Mouse (Mus musculus) thymus, adult 2 months (tissue): ENCODE results near the gene Pptc7. TPM values are rescaled to one million over a fixed set of nuclear protein-coding genes. Genes with fewer than 3 reads are reported as not detected.

Source experiments
- DNase-seq: peaks from one replicate; pipeline ENCODE4 v3.0.0; 2021
- H3K27ac ChIP-seq: fragments of 200-500 bp; 2 replicates; pipeline ENCODE4 v1.5.1; 2012; ENCODE audit warnings: low read length, control low read depth; ENCODE audit not compliant: control insufficient read depth, insufficient read depth
- H3K27me3 ChIP-seq: fragments of 200-500 bp; 2 replicates; pipeline ENCODE4 v1.6.1; 2012; ENCODE audit warnings: mild to moderate bottlenecking, low read length, moderate library complexity, mixed read lengths; ENCODE audit not compliant: control insufficient read depth, insufficient read depth
- H3K36me3 ChIP-seq: fragments of 200-500 bp; 2 replicates; pipeline ENCODE4 v1.6.1; 2012; ENCODE audit warnings: mild to moderate bottlenecking, low read length, moderate library complexity; ENCODE audit not compliant: control insufficient read depth, insufficient read depth
- H3K4me1 ChIP-seq: fragments of 200-500 bp; replicated peaks from 2 replicates; pipeline ENCODE4 v1.6.1; 2012; ENCODE audit warnings: low read length; ENCODE audit not compliant: control insufficient read depth, insufficient read depth
- H3K4me3 ChIP-seq: fragments of 200-500 bp; 2 replicates; pipeline ENCODE4 v1.5.1; 2012; ENCODE audit warnings: mild to moderate bottlenecking, low read length, control low read depth, moderate library complexity; ENCODE audit not compliant: control insufficient read depth, insufficient read depth
- CTCF ChIP-seq: fragments of 200-500 bp; IDR thresholded peaks from 2 replicates; pipeline ENCODE4 v1.5.1; 2012; ENCODE audit warnings: mild to moderate bottlenecking, control low read depth, low read length, moderate library complexity, borderline replicate concordance; ENCODE audit not compliant: control insufficient read depth, poor library complexity, insufficient read depth; ENCODE audit errors: extremely low read depth
- POLR2A ChIP-seq: fragments of 200-500 bp; IDR thresholded peaks from 2 replicates; pipeline ENCODE4 v1.6.1; 2012; ENCODE audit warnings: mild to moderate bottlenecking, low read length, control low read depth, moderate library complexity; ENCODE audit not compliant: control insufficient read depth, poor library complexity, insufficient read depth; ENCODE audit errors: extremely low read depth
- WGBS: fragments of 180-500 bp; shearing (Covaris S2); methylation state at CpG from one replicate; pipeline ENCODE4 v1.1.7; 2018; 5-methylcytosine and 5-hydroxymethylcytosine counted together
- polyA plus RNA-seq: library from polyadenylated mRNA; depleted of rRNA; stranded (reverse); fragments of >200 nt; gene quantifications from 2 replicates; pipeline ENCODE4 v1.2.3, GENCODE M21; 2012

Gene Pptc7
- polyA plus RNA-seq, 1 experiment: 78.8 TPM

- H3K4me3 ChIP-seq: no peak overlapping the region
- H3K27me3 ChIP-seq: no peaks in the 10 kb centered on the region
- no peak for TF ChIP-seq POLR2A
- TF ChIP-seq CTCF: no peak
- no peak overlapping the region for H3K27ac ChIP-seq
- H3K36me3 ChIP-seq: no peaks in the 10 kb centered on the region
- 87% methylated on average over 7 of the region's 7 CpGs for WGBS
- DNase-seq: no peak
- peaks cover 4% of the 10 kb centered on the region for H3K4me1 ChIP-seq
Measured at GRCm38 (mm10) chr5:122336554-122337294, 52.6 kb downstream of the Pptc7 start.

- Histone ChIP-seq H3K27ac (no peak overlapping the region), H3K4me1 (no peaks in the 10 kb centered on the region), H3K27me3 (no peaks in the 10 kb centered on the region), H3K36me3 (no peaks in the 10 kb centered on the region), H3K4me3 (no peak overlapping the region)
- no peak for DNase-seq
- no peak for TF ChIP-seq POLR2A
- TF ChIP-seq CTCF: no peak
- 29% methylated on average over 1 of the region's 1 CpGs for WGBS
Measured at GRCm38 (mm10) chr5:122342874-122343273, 58.7 kb downstream of the Pptc7 start.

GRCm38 (mm10) chr5:122343768-122344167 is 59.6 kb downstream of the Pptc7 start:
- no peaks in the 10 kb centered on the region for H3K4me1 ChIP-seq
- no peaks in the 10 kb centered on the region for H3K27me3 ChIP-seq
- no peak overlapping the region for H3K27ac ChIP-seq
- TF ChIP-seq POLR2A (no peak), CTCF (no peak)
- no peak for DNase-seq
- H3K36me3 ChIP-seq: no peaks in the 10 kb centered on the region
- 26% methylated on average over 7 of the region's 7 CpGs for WGBS
- H3K4me3 ChIP-seq: no peak overlapping the region

- TF ChIP-seq CTCF (peak; percentile 44; the same call in 1 of the 2 replicates), POLR2A (no peak)
- Histone ChIP-seq H3K27ac (no peak overlapping the region), H3K4me1 (no peaks in the 10 kb centered on the region), H3K36me3 (no peaks in the 10 kb centered on the region), H3K4me3 (no peak overlapping the region), H3K27me3 (no peaks in the 10 kb centered on the region)
- peak; percentile 87 for DNase-seq
- 5% methylated on average over 5 of the region's 5 CpGs for WGBS
Measured at GRCm38 (mm10) chr5:122344260-122344659, 60.1 kb downstream of the Pptc7 start.

- no peak overlapping the region for H3K4me3 ChIP-seq
- 97% methylated on average over 4 of the region's 4 CpGs for WGBS
Measured at GRCm38 (mm10) chr5:122345777-122346176, 61.6 kb downstream of the Pptc7 start.

GRCm38 (mm10) chr5:122353807-122354491 is 69.8 kb downstream of the Pptc7 start, which contains the start of the genes Rad9b and Vps29:
TSS of gene Rad9b (minus strand) at chr5:122354233.
TSS of gene Vps29 (plus strand) at chr5:122354369.
- peak; percentile 63; the same call in 1 of the 2 replicates for TF ChIP-seq CTCF
- TF ChIP-seq POLR2A: peak; percentile 81
- no peak within 1 kb of the TSS for H3K27ac ChIP-seq
- peak; percentile 98 for DNase-seq
- H3K4me3 ChIP-seq: peak within 1 kb of the TSS; percentile 78
- peaks cover 6% of the 10 kb centered on the region for H3K4me1 ChIP-seq
- H3K27me3 ChIP-seq: no peaks in the 10 kb centered on the region
- under 1% methylated on average over 51 of the region's 51 CpGs for WGBS
- no peaks in the 10 kb centered on the region for H3K36me3 ChIP-seq

More at GRCm38 (mm10) chr5:122345777-122346176, 61.6 kb downstream of the Pptc7 start:
- Histone ChIP-seq H3K36me3 (no peaks in the 10 kb centered on the region), H3K4me1 (no peaks in the 10 kb centered on the region), H3K27me3 (no peaks in the 10 kb centered on the region), H3K27ac (no peak overlapping the region)
- TF ChIP-seq CTCF: no peak
- TF ChIP-seq POLR2A: no peak
- DNase-seq: no peak
